Mouse (Mus musculus) midbrain, postnatal 0 days (tissue): ENCODE measurements around the gene Carns1. TPM values are rescaled to one million over a fixed set of nuclear protein-coding genes. Genes with fewer than 3 reads are reported as not detected.

Experiments
- ATAC-seq: fragments of 200-750 bp; cut with Nextera tagmentation; 2 replicates; pipeline ENCODE4 v1.8.0; 2017; ENCODE audit warnings: moderate number of reproducible peaks, mild to moderate bottlenecking, moderate TSS enrichment, moderate library complexity; ENCODE audit not compliant: low FRiP score
- DNase-seq: peaks from one replicate; pipeline ENCODE4 v3.0.0-alpha.2; 2015; ENCODE audit warnings: low spot score
- H3K27ac ChIP-seq: fragments of 300-500 bp; sonication (generic); 2 replicates; pipeline ENCODE4 v1.5.1; 2014; ENCODE audit warnings: low read depth, mild to moderate bottlenecking, low read length, mixed read lengths
- H3K27me3 ChIP-seq: fragments of 300-500 bp; sonication (generic); 2 replicates; pipeline ENCODE4 v1.6.1; 2014; ENCODE audit warnings: low read length, control low read depth, mixed read lengths; ENCODE audit not compliant: insufficient read depth
- H3K36me3 ChIP-seq: fragments of 300-500 bp; sonication (generic); 2 replicates; pipeline ENCODE4 v1.6.1; 2014; ENCODE audit warnings: low read length, control low read depth, mixed read lengths; ENCODE audit not compliant: insufficient read depth
- H3K4me1 ChIP-seq: fragments of 300-500 bp; sonication (generic); 2 replicates; pipeline ENCODE4 v1.6.1; 2014; ENCODE audit warnings: mild to moderate bottlenecking, control low read depth, antibody characterized with exemption, low read length, mixed read lengths; ENCODE audit not compliant: insufficient read depth
- H3K4me2 ChIP-seq: fragments of 300-500 bp; sonication (generic); 2 replicates; pipeline ENCODE4 v1.6.1; 2014; ENCODE audit warnings: low read depth, mild to moderate bottlenecking, low read length, mixed read lengths; ENCODE audit not compliant: poor library complexity, severe bottlenecking
- H3K4me3 ChIP-seq: fragments of 300-500 bp; sonication (generic); 2 replicates; pipeline ENCODE4 v1.5.1; 2014; ENCODE audit warnings: low read depth, mild to moderate bottlenecking, low read length, moderate library complexity
- H3K9ac ChIP-seq: fragments of 300-500 bp; sonication (generic); replicated peaks from 2 replicates; pipeline ENCODE4 v1.6.1; 2014; ENCODE audit warnings: mild to moderate bottlenecking, low read length, moderate library complexity, mixed read lengths; ENCODE audit not compliant: poor library complexity, severe bottlenecking
- H3K9me3 ChIP-seq: fragments of 300-500 bp; sonication (generic); 2 replicates; pipeline ENCODE4 v1.6.1; 2016; ENCODE audit warnings: low read length, control low read depth
- CTCF ChIP-seq: IDR thresholded peaks from 2 replicates; pipeline ENCODE4 v1.5.1; 2016; ENCODE audit warnings: antibody characterized with exemption, mild to moderate bottlenecking
- WGBS: fragments of 180-500 bp; shearing (Covaris S2); extraction: QIAGEN DNeasy Blood & Tissue Kit; methylation state at CpG from one replicate; pipeline ENCODE4 v1.1.7; 2014; 5-methylcytosine and 5-hydroxymethylcytosine counted together
- polyA plus RNA-seq: library from polyadenylated mRNA; unstranded; fragments of >200 nt; fragmentation: Nextera tagmentation; extraction: Ambion mirVana; gene quantifications from 2 replicates; pipeline ENCODE4 v1.2.1, GENCODE M21; 2015
- total RNA-seq: library from RNA; depleted of rRNA; stranded (reverse); fragments of >200 nt; gene quantifications from 2 replicates; pipeline ENCODE4 v1.2.3, GENCODE M21; 2014

Carns1 gene
- total and polyA plus RNA-seq, 2 experiments from 2014 or later: 6.6 to 6.9 TPM

DNA sequence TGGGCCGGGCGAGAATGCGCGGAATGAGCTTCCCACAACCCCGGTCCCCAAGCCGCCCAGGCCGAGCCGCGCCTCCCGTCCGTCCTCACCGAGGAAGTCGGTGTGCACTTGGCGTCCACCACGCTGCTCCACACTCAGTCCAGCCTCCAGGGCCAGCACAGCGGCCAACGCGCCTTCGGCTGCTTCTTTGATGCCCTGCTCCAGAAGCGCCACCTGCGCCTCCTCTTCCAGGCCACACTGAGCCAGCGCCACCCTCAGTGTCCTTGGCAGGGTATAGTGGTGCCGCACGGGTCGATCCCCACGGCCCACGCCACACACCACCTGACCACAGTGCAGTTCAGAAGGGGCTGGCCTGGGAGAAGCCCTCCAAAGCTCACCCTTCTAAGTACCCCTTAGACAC is 5.5 kb downstream of the Carns1 start:
- Histone ChIP-seq H3K27ac (peak overlapping the region; percentile 91), H3K9me3 (no peaks in the 10 kb centered on the region), H3K27me3 (no peaks in the 10 kb centered on the region), H3K9ac (peak overlapping the region; percentile 80), H3K4me1 (no peaks in the 10 kb centered on the region), H3K36me3 (0 out of 2 replicates have a peak, but pooled peaks cover under 1% of the 10 kb centered on the region), H3K4me3 (peak overlapping the region; percentile 41), H3K4me2 (peak overlapping the region; percentile 75)
- DNase-seq: no peak
- no peak for TF ChIP-seq CTCF
- ATAC-seq: peak; percentile 51
- WGBS: 7% methylated on average over 27 of the region's 27 CpGs

DNA sequence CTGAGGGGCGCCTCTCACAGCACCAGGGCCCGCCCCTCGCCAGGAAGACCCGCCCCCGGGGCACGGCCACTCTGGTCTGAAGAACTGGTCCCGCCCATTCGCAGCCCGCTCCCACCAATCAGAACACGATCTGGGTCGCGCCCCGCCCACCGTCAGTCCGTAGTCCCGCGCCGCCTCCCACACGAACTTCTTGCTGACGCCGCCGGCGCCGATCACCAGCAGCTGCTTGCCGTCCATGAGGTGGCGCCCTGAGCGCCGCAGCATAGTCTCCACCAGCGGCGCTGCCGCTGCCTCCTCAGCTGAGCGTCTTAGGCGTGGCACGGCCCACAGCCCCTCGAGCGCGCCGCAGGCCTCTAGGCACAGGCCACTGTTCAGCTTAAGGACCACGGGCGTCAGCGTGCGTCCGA is 5.9 kb downstream of the Carns1 start:
- Histone ChIP-seq H3K9ac (peak overlapping the region; percentile 80), H3K27me3 (no peaks in the 10 kb centered on the region), H3K4me2 (peak overlapping the region; percentile 75), H3K36me3 (0 out of 2 replicates have a peak, but pooled peaks cover 3% of the 10 kb centered on the region), H3K27ac (peak overlapping the region; percentile 91), H3K4me3 (peak overlapping the region; percentile 41), H3K4me1 (no peaks in the 10 kb centered on the region), H3K9me3 (no peaks in the 10 kb centered on the region)
- ATAC-seq: peak; percentile 93
- under 1% methylated on average over 32 of the region's 43 CpGs for WGBS
- DNase-seq: peak; percentile 99
- TF ChIP-seq CTCF: peak; percentile 98

- no peak overlapping the region for H3K4me2 ChIP-seq
- H3K36me3 ChIP-seq: 0 out of 2 replicates have a peak, but pooled peaks cover 3% of the 10 kb centered on the region
- TF ChIP-seq CTCF: no peak
- H3K9ac ChIP-seq: no peak overlapping the region
- H3K4me1 ChIP-seq: peaks cover 6% of the 10 kb centered on the region; the same call in 1 of the 2 replicates
- DNase-seq (no peak), ATAC-seq (no peak)
- WGBS: 74% methylated on average over 9 of the region's 9 CpGs
- H3K27me3 ChIP-seq: no peaks in the 10 kb centered on the region
- no peak overlapping the region for H3K4me3 ChIP-seq
- no peaks in the 10 kb centered on the region for H3K9me3 ChIP-seq
- no peak overlapping the region for H3K27ac ChIP-seq
Measured at GRCm38 (mm10) chr19:4166678-4167476, 8.4 kb downstream of the Carns1 start.

- 81% methylated on average over 2 of the region's 2 CpGs for WGBS
- no peak for DNase-seq
Measured at GRCm38 (mm10) chr19:4164721-4165120, 10.6 kb downstream of the Carns1 start.

GRCm38 (mm10) chr19:4164100-4164499 is 11.2 kb downstream of the Carns1 start:
- Histone ChIP-seq H3K9ac (no peak overlapping the region), H3K36me3 (peaks cover 20% of the 10 kb centered on the region), H3K4me2 (no peak overlapping the region), H3K9me3 (no peaks in the 10 kb centered on the region), H3K4me1 (peaks cover 6% of the 10 kb centered on the region; the same call in 1 of the 2 replicates), H3K4me3 (no peak overlapping the region), H3K27ac (peak overlapping the region; percentile 71), H3K27me3 (no peaks in the 10 kb centered on the region)
- DNase-seq: no peak
- no peak for ATAC-seq
- 91% methylated on average over 3 of the region's 3 CpGs for WGBS
- TF ChIP-seq CTCF: no peak

More at GRCm38 (mm10) chr19:4164721-4165120, 10.6 kb downstream of the Carns1 start:
- no peak overlapping the region for H3K27ac ChIP-seq
- H3K27me3 ChIP-seq: no peaks in the 10 kb centered on the region
- H3K9ac ChIP-seq: no peak overlapping the region
- H3K36me3 ChIP-seq: peaks cover 14% of the 10 kb centered on the region
- no peaks in the 10 kb centered on the region for H3K9me3 ChIP-seq
- H3K4me3 ChIP-seq: no peak overlapping the region
- ATAC-seq: no peak
- no peak overlapping the region for H3K4me2 ChIP-seq
- no peak for TF ChIP-seq CTCF
- peaks cover 6% of the 10 kb centered on the region; the same call in 1 of the 2 replicates for H3K4me1 ChIP-seq

DNA sequence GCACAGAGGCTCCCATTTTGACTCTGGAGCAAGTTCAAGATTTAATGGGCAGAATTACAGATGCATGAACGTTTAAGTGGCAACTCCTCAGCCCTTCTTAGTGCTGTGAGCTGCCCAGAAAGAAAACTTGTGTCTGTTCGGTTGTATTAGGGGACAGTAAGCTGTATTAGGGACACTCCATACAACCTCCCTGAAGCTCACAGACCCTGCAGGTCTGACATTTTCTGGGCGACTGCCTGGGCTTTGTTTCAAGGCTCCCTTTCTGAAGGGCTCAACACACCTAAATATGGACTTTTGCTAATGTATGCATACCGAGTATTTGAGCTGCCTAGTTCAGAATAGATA is 11.8 kb downstream of the Carns1 start:
- no peak for TF ChIP-seq CTCF
- peak; percentile 1; the same call in 1 of the 2 replicates for ATAC-seq

More for the DNA sequence above, 11.8 kb downstream of the Carns1 start:
- H3K9ac ChIP-seq: peak overlapping the region; percentile 29; the same call in 1 of the 2 replicates
- peak overlapping the region; percentile 91 for H3K4me2 ChIP-seq
- peak overlapping the region; percentile 69 for H3K4me3 ChIP-seq
- no peaks in the 10 kb centered on the region for H3K9me3 ChIP-seq
- 27% methylated on average over 4 of the region's 4 CpGs for WGBS
- no peaks in the 10 kb centered on the region for H3K27me3 ChIP-seq
- peak overlapping the region; percentile 71 for H3K27ac ChIP-seq
- peaks cover 6% of the 10 kb centered on the region; the same call in 1 of the 2 replicates for H3K4me1 ChIP-seq
- peaks cover 25% of the 10 kb centered on the region for H3K36me3 ChIP-seq
- DNase-seq: no peak
